Mouse (Mus musculus): ENCODE data around the gene 1810049J17Rik.

- TF ChIP-seq POLR2A (IDR thresholded peaks at IDR 0.05; ENCODE audit: insufficient read depth, low read depth, low read length), result no peak
- no peak for TF ChIP-seq EP300 (IDR thresholded peaks at IDR 0.05; ENCODE audit: insufficient read depth, low read depth, low read length)
- no peak for TF ChIP-seq CTCF (IDR thresholded peaks at IDR 0.05)
Measured at GRCm38 (mm10) chr15:12317290-12317689, 4.4 kb downstream of the 1810049J17Rik start.
